Mouse (Mus musculus): ENCODE measurements around the gene Atf7.

Atf7 gene

DNA sequence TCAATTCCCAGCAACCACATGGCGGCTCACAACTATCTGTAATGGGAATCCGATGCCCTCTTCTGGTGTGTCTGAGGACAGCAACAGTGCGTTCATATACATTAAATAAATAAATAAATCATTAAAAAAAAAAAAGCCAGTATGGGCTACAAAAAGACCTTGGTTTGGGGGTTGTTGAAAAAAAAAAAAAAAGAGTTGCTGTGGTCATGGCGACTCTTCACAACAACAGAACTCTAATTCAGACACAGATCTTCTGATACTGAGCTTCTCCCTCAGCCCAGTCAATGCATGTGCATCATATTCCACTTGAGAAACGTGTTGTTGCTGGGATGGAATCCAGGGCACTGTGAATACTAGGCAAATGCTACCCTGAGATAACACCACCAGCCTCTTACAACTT is 72.7 kb downstream of the Atf7 start:
- no peak for DNase-seq (ENCODE audit: extremely low read depth, low read depth)

DNA sequence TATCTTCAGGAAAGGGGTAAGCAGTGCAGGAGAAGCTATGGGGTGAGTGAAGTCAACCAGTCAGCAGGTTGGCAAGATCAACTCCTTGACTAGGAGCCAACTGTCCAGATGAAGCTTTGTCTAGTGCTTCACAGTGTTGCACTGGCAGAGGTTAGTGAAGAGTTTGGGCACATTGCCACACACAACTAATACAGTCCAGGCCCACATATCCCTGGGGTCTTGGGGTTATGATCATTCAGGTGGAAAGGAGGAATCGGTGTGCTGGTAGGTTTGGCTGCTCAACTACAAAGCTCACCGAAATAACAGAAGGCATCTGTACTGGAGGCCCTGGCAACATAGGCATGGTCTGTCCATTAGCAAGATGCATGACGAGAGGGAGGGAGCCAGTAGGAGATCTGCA is 77.8 kb downstream of the Atf7 start:
- DNase-seq (ENCODE audit: extremely low read depth, low read depth) = no peak

DNA sequence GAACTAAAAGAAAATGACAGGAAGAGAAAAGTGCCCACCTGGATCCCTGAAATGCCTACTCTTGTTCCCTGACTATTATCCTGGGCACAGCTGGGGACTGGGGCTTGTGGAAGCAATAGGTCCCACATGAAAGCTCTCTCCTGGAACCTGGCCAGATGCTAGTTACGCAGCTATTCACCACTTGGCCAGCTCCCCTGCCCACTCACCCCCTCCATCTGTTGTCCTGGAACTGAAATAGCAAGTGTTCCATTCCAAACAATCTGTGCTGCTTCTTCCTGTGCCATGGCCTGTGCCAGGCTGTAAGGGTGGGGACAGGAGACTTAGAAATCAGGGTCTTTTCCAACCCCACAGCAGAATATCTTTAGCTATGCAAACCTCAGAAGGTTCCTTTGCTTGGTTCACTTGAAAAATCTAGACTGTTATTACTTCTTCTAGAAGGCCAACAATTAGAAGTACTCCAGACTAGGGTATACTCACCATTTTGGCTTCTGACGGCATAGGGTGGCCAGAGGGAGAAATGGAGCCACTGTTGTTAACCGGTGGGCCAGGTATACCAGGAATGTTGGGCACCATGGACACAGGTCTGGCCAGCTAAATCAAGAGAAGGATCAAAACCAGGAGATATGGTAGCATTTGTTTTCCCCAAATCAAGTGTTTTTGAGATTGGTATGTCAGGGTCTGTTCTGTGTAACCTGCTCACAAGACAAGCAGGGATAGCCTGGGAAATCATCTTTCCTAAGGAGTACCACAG is 78.4 kb downstream of the Atf7 start:
- no peak for DNase-seq (ENCODE audit: extremely low read depth, low read depth)

DNA sequence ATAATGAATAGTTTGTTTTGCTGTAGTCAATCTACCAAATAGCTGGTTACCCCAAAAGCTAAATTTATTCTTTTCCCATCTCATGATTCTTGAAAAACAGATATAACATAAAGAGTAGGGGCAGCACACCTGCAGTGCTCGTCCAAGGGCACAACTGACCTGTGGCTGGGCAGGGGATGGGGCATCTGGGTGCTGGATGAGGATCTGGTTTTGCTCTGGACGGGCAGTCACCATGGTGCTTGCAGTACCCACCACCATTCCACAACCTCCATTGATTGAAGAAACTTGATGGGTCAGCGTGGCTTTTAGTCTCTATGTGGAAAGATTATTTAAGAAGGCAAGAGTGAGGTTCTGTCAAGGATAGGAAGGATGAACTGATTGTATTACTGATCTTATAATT is 79.0 kb downstream of the Atf7 start:
- DNase-seq (ENCODE audit: extremely low read depth, low read depth) = no peak

DNA sequence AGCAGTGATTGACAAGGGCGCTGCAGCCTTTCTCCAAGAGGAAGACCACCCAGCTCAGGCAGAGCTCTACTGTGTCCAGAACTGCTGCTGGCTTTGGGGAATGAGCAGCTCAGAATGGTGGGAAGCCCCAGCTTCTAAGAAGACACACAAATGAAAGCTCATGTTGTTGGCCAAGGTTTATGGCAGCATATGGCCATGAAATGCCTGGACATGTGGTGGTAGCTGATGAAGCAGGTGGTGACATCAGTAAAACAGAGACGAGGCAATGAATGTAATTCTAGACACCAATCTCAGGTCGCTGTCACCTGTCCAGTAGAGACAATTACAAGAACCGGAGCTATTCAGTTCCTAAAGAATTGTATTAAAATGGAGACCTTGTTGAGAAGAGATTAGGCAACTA is 80.5 kb downstream of the Atf7 start:
- DNase-seq (ENCODE audit: extremely low read depth, low read depth) = no peak

DNA sequence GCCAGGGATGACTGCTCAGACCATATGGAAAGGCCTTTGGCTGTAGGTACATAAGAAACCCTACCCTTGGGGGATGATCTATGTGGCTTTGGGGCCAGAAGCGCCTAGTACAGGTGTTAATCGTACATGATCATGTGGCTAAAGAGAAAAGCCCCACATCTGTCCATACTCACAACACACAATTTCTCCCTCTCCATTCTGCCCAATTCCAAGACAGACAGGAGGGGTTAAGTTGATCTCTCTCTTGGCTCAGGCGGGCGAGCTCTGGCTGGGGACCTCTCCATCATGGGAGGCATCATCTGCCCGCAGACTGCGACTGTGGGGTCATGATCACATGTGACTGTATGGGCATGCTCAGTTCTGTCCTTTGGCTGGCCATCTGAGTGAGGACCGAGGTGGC is 91.3 kb downstream of the Atf7 start:
- no peak for DNase-seq (ENCODE audit: extremely low read depth, low read depth)

DNA sequence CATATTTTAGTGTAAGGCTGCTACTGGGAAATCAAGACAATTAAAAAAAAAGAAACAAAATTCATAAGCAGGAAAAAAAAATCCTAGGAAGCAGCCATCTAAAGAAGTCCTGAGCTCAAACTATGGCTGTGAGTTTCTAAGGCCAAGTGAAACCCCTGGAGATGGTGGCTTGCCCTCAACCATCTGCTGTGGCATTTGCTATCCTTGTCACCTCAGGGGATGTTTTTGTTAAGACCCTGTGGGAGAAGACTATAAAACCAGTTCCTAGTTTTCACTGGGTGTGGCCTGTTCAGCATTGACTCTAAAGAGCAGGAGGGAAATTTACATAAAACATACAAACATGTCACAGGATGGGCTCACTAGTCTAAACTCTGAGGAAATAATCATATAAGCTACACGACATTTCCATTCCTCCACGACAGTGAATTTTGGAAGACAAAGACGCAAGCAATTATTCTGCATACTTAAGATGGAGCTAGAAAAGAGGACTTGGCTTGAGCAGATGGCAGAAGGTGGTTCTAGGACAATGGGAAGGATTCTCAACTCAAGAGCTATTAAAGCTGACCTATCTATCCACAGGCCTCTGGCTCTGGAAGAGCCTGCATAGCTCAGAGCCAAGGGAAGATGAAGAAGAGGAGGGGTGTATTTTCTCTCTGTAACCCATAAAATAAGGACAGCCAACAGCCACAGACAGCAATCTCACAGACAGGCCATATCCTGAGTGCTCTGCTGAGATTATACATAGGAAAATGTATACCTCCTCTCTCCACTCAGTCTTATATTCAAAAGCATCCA is 93.0 kb downstream of the Atf7 start:
- no peak for DNase-seq (ENCODE audit: extremely low read depth, low read depth)

DNA sequence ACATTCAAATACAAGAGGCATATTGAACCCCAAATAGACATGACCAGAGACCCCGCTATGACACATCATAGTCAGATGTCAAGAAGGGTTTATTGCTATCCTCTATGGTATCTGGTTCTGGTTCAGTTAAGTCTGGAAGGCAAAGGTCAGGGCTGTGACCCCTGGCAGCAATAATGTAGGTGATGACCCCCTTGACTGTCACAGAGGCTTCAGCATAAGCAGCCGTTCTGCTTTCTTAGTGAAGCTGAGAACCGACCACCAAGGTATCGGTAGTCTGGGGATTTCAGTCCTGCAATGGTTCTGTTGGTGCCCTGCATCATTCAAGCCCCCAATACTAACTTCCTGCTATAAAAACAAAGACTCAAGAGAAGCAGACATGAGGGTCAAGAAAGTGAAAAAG is 93.7 kb downstream of the Atf7 start:
- DNase-seq (ENCODE audit: extremely low read depth, low read depth) = no peak

DNA sequence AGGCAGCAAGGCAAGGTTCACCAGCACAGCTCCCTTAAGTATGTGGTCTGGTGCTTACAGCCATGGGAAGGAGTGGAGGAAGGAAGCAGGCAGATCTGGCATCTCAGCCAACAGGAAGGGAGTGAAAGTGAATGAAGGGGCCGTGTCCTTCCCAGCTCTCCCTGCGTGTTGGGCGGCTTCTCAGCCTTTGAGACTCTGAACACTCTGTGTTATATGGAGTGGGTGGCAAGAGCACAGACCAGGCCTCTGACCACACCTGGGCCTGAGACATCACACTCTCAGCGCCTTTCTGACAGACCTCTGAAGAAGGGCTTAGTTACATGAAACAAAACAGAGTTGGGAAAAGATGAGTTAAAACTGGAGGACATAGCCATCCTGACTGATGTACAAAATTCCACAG is 94.7 kb downstream of the Atf7 start:
- no peak for DNase-seq (ENCODE audit: extremely low read depth, low read depth)

DNA sequence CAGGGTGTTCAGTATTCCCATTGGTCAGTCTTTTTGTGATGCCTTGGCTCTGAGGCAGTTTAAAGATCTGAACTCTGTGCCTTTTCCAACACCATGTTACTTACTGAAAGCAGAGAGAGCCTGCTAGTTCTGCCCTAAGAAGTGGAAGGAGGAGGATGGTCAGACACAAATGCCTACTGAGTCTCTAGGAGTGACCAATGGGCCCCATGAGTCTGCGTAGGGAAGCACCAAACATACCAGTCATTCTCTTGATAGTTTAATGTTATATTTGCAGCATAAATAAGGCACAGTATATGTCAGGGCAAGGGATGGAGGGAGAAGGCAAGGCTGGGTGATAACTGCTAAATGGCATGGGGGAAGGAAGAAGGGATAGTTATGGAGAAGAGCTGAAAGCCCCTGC is 96.9 kb downstream of the Atf7 start:
- no peak for DNase-seq (ENCODE audit: extremely low read depth, low read depth)

DNA sequence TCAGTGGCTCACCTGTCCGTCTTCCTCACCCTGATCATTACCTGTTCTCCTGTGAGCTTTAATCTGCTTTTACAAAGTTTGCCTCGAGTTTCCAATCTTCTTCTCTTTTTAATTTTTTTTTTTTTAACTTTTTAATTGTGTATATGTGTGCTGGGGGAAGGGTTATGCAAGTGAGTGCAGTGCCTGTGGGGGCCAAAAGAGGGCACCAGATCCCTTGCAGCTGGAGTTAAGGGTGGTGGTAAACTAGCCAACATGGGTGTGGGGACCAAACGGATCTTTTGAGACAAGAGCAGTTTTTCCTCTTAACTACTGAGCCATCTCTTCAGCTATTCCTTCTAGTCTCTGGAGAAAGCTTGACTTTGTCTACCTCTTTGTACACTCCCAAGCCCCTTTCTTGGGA is 97.3 kb downstream of the Atf7 start:
- no peak for DNase-seq (ENCODE audit: extremely low read depth, low read depth)

DNA sequence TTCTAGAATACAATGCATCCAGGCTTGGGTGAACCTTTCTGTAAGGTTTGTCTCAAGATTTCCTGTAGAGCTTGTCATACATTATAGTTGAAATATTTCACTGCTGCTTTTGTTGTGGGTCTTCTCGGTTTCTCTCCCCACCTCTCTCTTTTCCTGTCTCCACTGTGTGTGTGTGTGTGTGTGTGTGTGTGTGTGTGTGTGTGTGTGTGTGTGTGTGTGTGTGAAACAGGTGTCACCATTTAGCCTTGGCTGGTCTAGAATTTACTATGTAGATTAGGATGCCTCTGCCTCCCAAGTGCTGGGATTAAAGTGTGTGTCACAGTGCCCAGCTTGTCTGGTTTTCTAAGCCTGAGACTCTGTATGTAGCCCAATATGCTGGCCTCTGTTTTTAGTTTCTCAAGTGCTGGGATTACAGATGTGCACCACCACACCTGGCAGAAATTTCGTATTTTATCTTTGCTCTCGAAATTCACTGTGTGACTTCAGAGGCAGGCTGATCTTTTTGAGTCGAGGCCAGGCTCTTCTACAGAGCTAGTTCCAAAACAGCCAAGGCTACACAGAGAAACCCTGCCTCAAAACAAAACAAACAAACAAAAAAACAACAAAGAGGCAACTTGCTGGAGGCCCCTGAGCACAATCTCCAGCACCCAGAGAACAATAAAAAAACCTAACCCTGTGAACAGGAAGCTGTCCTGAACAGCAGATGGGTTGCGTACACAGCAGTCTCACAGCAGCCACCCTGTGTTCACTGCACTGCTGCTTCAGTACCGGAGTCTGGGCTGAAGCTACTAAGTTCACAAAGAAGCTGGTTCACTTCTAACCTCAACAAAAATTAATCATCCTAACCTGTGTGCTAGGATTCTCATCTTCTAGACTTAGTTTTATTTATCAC is 98.9 kb downstream of the Atf7 start:
- DNase-seq (ENCODE audit: extremely low read depth, low read depth) = no peak

DNA sequence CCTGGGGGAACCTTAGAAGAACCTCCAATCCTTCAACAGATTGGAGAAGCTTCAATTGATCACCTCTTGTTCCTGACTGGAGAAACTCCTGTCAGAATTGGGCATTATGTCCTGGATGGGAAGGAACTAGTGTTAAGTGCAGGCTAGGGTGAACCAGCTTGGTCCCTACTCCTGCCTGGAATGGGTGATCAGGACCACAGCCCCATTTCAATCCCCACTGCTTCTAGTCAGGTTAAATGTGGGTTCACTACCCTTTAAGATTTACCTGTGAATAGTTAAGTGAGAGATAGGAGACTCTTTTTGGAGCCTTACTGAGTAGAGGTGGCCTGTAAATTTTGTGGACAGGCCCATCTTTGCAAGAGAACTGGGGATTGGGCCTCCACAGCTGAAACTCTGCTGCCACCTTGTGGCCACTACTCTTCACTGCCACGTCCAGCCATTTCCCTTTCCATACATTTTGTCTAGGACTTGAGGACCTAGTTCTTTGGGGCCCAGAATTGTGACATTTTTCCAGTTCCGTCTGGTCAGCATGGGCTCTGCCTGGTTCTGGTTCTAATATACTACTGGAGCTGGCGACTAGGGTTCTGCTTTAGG is 100.3 kb downstream of the Atf7 start, which contains the start of gene Npff:
Npff (minus strand) TSS at position 51 of the 594 bp plus-strand sequence.
- DNase-seq (ENCODE audit: extremely low read depth, low read depth) = peak; percentile 64

DNA sequence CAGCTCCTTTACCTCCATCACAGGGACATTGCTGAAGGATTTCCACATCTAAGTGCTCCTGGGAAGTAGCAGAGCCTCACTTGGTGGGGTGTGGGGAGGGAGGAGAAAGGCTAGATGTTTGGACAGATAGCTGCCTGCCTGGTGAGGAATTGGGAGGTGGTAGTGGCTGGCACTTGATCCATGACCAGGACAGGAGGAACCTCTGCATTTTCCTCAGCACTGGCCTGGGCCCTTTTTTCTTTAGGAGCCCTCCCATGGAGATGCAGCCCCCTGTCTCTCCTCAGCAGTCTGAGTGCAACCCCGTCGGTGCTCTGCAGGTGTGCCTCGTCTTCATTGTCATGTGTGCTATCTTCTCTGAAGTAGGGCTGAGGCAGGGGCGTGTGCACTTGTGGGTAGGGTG is 103.8 kb downstream of the Atf7 start:
- no peak for DNase-seq (ENCODE audit: extremely low read depth, low read depth)

DNA sequence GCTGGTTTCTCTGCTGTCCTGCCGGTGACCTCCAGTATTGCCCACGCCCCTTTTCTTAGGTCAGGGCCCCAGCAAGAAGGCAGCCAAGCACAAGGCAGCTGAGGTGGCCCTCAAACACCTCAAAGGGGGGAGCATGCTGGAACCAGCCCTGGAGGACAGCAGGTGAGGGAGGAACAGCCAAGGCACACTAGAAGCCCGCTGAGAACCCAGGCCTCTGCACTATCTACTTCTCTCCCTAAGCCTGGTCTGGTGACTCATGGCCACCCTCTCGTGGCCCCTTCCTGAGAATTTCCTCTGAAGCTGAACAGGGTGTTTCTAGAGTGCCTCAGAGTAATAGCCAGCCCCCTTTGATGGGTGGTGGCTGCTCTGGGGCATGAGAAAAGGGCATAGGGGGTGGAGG is 104.8 kb downstream of the Atf7 start:
- DNase-seq (ENCODE audit: extremely low read depth, low read depth) = no peak

DNA sequence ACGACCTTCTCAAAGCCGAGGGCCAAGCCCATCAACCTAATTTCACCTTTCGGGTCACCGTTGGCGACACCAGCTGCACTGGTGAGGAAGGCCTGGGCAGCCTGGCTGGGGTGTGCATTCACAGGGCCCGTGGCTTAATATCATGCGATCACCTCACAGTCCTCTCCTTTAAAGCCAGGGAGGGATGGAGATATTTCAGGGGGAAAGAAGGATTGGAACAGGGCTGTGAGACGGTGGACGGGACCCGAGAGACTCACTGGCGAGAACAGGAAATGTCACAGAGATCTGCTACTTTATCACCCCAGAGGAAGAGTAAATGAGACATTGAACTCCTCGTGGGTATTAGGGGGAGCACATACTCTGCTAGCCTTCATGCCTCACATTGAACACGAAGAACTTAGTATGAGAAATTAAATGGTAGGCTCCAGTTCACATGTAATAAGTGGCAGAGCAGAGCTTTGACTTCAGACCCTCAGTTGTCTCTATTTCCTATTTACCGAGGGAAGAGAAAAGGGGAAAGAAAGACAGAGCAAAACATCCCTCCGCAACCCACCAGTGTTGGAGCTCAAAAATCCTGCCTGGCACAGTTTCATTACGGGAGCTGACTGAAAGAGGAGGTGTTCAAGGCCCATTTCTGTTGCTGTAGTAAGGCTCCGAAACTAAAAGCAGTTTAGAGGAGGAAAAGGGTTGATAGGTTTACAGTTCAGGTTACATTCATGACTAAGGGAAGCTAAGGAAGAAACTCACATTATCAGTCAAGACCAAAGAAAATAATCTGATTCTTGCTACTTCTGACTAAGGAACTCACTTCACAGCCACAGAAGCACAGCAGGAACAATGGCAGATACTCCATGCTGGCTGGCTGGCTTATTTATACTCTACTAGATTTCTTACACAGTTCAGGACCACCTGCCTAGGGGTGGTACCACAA is 105.8 kb downstream of the Atf7 start:
- DNase-seq (ENCODE audit: extremely low read depth, low read depth) = no peak

DNA sequence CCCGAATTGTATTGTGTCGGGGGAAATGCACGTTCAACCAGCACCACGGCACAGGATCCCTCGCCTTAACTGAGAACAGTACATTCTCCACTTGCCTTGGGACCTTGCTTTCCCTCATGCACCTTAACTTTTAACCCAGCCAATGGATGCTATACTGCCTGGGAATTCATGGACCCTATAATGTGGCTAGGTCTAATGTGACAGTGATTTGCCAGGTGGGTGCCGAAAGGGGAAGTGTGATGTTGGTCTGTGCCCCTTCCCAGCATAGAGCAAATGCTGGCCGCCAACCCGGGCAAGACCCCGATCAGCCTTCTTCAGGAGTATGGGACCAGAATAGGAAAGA is 106.4 kb downstream of the Atf7 start:
- no peak for DNase-seq (ENCODE audit: extremely low read depth, low read depth)

DNA sequence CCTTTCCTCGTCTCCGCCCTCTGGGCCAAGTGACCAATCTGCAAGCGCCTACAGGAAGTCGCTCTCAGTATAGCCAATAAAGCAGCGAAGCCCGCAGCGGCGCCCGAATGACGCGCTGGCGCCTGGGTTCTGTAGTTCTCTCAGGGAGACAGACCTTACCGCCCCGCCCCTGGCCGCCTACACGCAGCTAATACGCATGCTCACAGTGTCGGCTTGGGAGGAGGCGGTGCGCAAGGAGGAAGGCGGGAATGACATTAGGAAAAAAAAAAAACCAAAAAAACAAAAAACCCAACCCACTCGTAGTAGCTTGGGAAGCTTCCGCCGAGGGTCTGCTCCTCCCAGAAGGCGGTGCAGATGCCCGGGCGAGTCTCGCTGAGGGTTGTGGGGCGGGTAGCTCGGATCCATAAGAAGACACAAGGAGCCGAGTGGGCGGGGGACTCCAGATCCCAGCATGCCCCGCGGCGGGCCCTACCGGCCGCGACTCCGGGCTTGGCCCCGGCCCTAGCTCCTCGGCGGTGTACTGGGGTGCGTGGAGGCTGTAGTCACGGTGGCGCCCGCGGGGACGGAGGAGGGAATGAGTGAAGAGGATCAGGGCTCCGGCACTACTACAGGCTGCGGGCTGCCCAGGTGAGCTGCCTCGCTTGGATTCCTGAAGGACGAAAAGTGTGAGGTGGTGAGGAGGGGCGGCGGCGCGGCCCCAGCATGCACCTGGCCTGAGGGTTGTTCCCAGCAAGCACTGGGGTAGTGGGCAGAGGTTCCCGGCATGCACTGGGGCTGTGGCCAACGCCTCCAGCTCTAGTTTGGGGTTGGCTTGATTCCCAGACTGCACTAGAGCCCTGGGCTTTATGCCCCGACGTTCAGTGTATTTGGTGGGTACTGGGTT is 107.0 kb downstream of the Atf7 start, which contains the start of gene Tarbp2:
Tarbp2 (plus strand) TSS at position 217 of the 883 bp plus-strand sequence.
- peak; percentile 100 for DNase-seq (ENCODE audit: extremely low read depth, low read depth)

DNA sequence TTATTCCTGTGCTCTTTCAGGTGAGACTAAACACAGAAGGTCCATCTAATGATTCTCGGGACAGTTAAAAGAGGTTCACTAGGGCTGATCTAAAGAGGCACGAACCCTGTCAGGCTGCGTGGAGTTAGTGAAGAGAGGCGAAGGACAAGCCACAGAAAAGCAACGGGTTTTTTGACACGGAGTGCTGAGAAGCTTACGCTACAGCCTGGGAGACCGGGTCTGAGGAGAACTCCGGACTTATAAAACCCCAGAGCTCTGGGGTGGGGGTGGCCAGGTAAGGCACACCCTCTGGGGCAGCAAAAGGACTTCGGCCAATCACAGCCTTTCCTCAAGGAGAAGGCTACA is 107.7 kb downstream of the Atf7 start:
- no peak for DNase-seq (ENCODE audit: extremely low read depth, low read depth)
